Mouse (Mus musculus): Measurements from ENCODE around the gene Shmt2. TPM values are rescaled to one million over a fixed set of nuclear protein-coding genes. Genes with fewer than 3 reads are reported as not detected.

Gene Shmt2
- polyA plus RNA-seq, 1 experiment from 2014 or later = 116 TPM

GRCm38 (mm10) chr10:127548236-127548635 is 26.0 kb upstream of the Shmt2 start:
- no peak for ATAC-seq (ENCODE audit: insufficient number of reproducible peaks, low FRiP score, low TSS enrichment, low read depth)
- Histone ChIP-seq H3K27me3 (no peaks in the 10 kb centered on the region), H3K9me3 (replicated peaks) (no peaks in the 10 kb centered on the region), H3K27ac (replicated peaks) (no peak overlapping the region; the same call in 1 of the 2 replicates), H3K4me1 (no peaks in the 10 kb centered on the region), H3K9ac (no peak overlapping the region), H3K4me3 (replicated peaks) (no peak overlapping the region), H3K36me3 (peaks cover 100% of the 10 kb centered on the region), H3K4me2 (replicated peaks) (no peak overlapping the region)
- WGBS = 95% methylated on average over 15 of the region's 15 CpGs

- H3K27me3 ChIP-seq = no peaks in the 10 kb centered on the region
- 87% methylated on average over 7 of the region's 7 CpGs for WGBS
- no peak for ATAC-seq (ENCODE audit: insufficient number of reproducible peaks, low FRiP score, low TSS enrichment, low read depth)
- no peak overlapping the region for H3K4me2 ChIP-seq (replicated peaks)
- H3K27ac ChIP-seq (replicated peaks) = no peak overlapping the region
- H3K4me3 ChIP-seq (replicated peaks) = no peak overlapping the region
- H3K9me3 ChIP-seq (replicated peaks) = no peaks in the 10 kb centered on the region
- peaks cover 100% of the 10 kb centered on the region for H3K36me3 ChIP-seq
- H3K9ac ChIP-seq = no peak overlapping the region
- no peaks in the 10 kb centered on the region for H3K4me1 ChIP-seq
These were observed 24.3 kb upstream of the Shmt2 start for GRCm38 (mm10) chr10:127546505-127546904.

GRCm38 (mm10) chr10:127544375-127544774 is 22.1 kb upstream of the Shmt2 start:
- no peak for ATAC-seq (ENCODE audit: insufficient number of reproducible peaks, low FRiP score, low TSS enrichment, low read depth)
- H3K4me1 ChIP-seq = no peaks in the 10 kb centered on the region
- H3K36me3 ChIP-seq = peaks cover 99% of the 10 kb centered on the region
- H3K4me3 ChIP-seq (replicated peaks) = no peak overlapping the region
- no peak overlapping the region for H3K27ac ChIP-seq (replicated peaks)
- no peaks in the 10 kb centered on the region for H3K9me3 ChIP-seq (replicated peaks)
- H3K9ac ChIP-seq = no peak overlapping the region
- no peaks in the 10 kb centered on the region for H3K27me3 ChIP-seq
- 92% methylated on average over 20 of the region's 20 CpGs for WGBS
- no peak overlapping the region for H3K4me2 ChIP-seq (replicated peaks)

DNA sequence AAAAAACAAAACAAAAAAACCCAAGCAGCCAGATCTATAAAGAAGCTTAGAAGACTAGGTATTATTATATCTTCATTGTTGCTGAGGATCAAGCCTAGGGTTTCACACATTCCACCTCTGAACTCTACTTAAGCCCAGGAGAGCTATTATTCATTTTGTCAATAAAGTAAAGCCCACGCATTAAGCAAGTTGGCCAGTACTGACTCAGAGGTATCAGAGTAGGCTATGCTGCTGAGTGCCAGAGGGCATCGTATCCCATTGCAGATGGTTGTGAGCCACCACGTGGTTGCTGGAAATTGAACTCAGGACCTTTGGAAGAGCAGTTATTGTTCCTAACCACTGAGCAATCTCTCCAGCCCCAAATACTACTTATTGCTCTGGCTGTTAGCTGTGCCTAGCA is 21.7 kb upstream of the Shmt2 start:
- Histone ChIP-seq H3K36me3 (peaks cover 99% of the 10 kb centered on the region), H3K4me3 (replicated peaks) (no peak overlapping the region), H3K27me3 (no peaks in the 10 kb centered on the region)

GRCm38 (mm10) chr10:127542720-127543119 is 20.5 kb upstream of the Shmt2 start:
- Histone ChIP-seq H3K4me1 (no peaks in the 10 kb centered on the region), H3K4me3 (replicated peaks) (no peak overlapping the region), H3K27me3 (no peaks in the 10 kb centered on the region), H3K27ac (replicated peaks) (no peak overlapping the region), H3K36me3 (peaks cover 95% of the 10 kb centered on the region), H3K4me2 (replicated peaks) (no peak overlapping the region), H3K9me3 (replicated peaks) (no peaks in the 10 kb centered on the region), H3K9ac (no peak overlapping the region)
- no peak for ATAC-seq (ENCODE audit: insufficient number of reproducible peaks, low FRiP score, low TSS enrichment, low read depth)
- WGBS = 55% methylated on average over 6 of the region's 6 CpGs

More for the DNA sequence above, 21.7 kb upstream of the Shmt2 start:
- Histone ChIP-seq H3K27ac (replicated peaks) (no peak overlapping the region), H3K9ac (no peak overlapping the region), H3K9me3 (replicated peaks) (no peaks in the 10 kb centered on the region), H3K4me2 (replicated peaks) (no peak overlapping the region), H3K4me1 (no peaks in the 10 kb centered on the region)
- 65% methylated on average over 3 of the region's 3 CpGs for WGBS
- ATAC-seq (ENCODE audit: insufficient number of reproducible peaks, low FRiP score, low TSS enrichment, low read depth) = no peak

DNA sequence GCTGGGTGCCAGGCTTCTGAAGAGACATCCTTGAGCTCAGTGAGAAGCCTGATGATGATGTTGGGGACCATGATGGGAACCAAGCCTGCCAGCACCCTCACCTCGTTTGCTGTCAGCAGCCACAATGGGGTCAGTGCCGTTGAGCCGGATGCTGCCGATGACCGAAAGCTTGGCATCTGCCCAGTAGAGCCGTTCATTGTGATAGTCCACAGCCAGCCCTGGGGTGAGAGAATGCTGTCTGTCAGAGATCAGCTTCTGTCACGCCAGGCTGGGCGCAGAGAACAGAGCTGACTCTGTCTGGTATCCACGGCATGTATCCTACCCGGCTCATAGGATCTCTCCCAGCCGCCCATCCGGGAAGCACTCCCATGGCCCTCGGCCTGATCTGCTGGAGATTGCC is 19.8 kb upstream of the Shmt2 start:
- ATAC-seq (ENCODE audit: insufficient number of reproducible peaks, low FRiP score, low TSS enrichment, low read depth) = no peak
- H3K36me3 ChIP-seq = peaks cover 89% of the 10 kb centered on the region
- no peaks in the 10 kb centered on the region for H3K4me1 ChIP-seq
- H3K9ac ChIP-seq = no peak overlapping the region
- WGBS = 78% methylated on average over 13 of the region's 13 CpGs
- no peak overlapping the region for H3K27ac ChIP-seq (replicated peaks)
- H3K4me2 ChIP-seq (replicated peaks) = no peak overlapping the region
- H3K4me3 ChIP-seq (replicated peaks) = no peak overlapping the region
- H3K27me3 ChIP-seq = no peaks in the 10 kb centered on the region; the same call in 1 of the 2 replicates
- no peaks in the 10 kb centered on the region for H3K9me3 ChIP-seq (replicated peaks)

DNA sequence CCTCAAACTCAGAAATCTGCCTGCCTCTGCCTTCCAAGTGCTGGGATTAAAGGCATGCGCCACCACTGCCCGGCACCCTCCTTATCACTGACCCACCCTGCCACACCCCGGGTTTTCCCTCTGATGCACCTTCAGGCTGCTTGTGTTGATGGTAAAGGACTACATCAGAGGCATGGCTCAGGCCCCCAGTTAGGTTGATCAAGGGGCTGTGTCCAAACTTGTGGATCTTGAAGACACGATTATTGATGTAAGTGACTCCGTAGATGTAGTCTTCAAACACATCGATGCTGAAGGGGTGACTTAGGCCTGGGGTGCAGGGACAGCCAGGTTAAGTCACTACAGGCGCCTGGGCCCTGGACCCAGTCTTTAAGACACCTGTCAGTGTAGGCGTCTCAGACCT is 19.3 kb upstream of the Shmt2 start:
- Histone ChIP-seq H3K4me1 (no peaks in the 10 kb centered on the region), H3K4me2 (replicated peaks) (no peak overlapping the region), H3K9ac (no peak overlapping the region), H3K4me3 (replicated peaks) (no peak overlapping the region), H3K36me3 (peaks cover 83% of the 10 kb centered on the region), H3K9me3 (replicated peaks) (no peaks in the 10 kb centered on the region), H3K27ac (replicated peaks) (no peak overlapping the region), H3K27me3 (peaks cover 6% of the 10 kb centered on the region)
- no peak for ATAC-seq (ENCODE audit: insufficient number of reproducible peaks, low FRiP score, low TSS enrichment, low read depth)
- 94% methylated on average over 8 of the region's 8 CpGs for WGBS

GRCm38 (mm10) chr10:127537854-127538583 is 15.8 kb upstream of the Shmt2 start:
- Histone ChIP-seq H3K27ac (replicated peaks) (no peak overlapping the region), H3K4me3 (replicated peaks) (no peak overlapping the region), H3K4me2 (replicated peaks) (no peak overlapping the region), H3K27me3 (peaks cover 40% of the 10 kb centered on the region), H3K9ac (no peak overlapping the region), H3K4me1 (peaks cover 21% of the 10 kb centered on the region), H3K36me3 (peaks cover 48% of the 10 kb centered on the region), H3K9me3 (replicated peaks) (no peaks in the 10 kb centered on the region)
- 23% methylated on average over 7 of the region's 7 CpGs for WGBS
- ATAC-seq (ENCODE audit: insufficient number of reproducible peaks, low FRiP score, low TSS enrichment, low read depth) = 0 out of 2 replicates have a peak, but pooled peaks have one; percentile 13

DNA sequence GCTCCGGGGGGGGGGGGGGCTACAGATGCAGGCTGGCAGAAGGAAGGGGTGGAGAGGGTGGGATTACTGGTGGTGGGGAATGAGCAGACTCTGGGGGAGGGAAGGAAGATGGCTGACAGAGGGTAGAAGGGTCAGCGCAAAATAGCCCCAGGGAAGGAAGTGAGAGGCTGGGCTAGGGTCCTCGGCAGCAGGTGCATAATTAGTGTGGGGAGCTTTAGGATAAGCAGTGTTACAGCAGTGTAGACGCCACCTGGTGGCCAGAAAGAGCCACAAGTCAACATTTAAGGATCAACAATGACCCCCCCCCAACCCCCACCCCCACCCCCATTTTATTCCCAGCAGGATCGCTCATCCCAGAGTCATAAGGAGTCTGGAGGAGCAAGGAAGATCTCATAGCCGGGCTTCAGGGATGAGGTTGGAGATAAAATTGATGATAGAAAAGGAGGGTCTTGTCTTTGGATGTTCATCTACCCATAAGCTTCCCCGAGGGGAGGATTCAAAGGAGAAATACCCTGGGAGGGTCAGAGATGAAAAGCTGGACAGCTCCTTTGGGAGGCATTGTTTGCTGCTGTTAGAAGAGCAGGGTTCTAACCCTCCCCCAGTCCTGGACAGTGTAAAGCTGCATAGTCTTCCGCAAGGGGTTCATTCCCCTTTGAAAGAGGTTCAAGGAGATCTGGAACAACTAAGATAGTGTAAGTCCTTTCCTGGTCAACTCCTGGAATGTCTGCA is 14.5 kb upstream of the Shmt2 start:
- H3K4me3 ChIP-seq (replicated peaks) = no peak overlapping the region
- no peak overlapping the region for H3K27ac ChIP-seq (replicated peaks)
- peaks cover 35% of the 10 kb centered on the region for H3K36me3 ChIP-seq
- no peak overlapping the region for H3K9ac ChIP-seq
- ATAC-seq (ENCODE audit: insufficient number of reproducible peaks, low FRiP score, low TSS enrichment, low read depth) = no peak
- H3K4me2 ChIP-seq (replicated peaks) = no peak overlapping the region
- no peaks in the 10 kb centered on the region for H3K9me3 ChIP-seq (replicated peaks)
- peaks cover 30% of the 10 kb centered on the region for H3K4me1 ChIP-seq
- WGBS = 7% methylated on average over 8 of the region's 8 CpGs
- H3K27me3 ChIP-seq = peaks cover 52% of the 10 kb centered on the region

DNA sequence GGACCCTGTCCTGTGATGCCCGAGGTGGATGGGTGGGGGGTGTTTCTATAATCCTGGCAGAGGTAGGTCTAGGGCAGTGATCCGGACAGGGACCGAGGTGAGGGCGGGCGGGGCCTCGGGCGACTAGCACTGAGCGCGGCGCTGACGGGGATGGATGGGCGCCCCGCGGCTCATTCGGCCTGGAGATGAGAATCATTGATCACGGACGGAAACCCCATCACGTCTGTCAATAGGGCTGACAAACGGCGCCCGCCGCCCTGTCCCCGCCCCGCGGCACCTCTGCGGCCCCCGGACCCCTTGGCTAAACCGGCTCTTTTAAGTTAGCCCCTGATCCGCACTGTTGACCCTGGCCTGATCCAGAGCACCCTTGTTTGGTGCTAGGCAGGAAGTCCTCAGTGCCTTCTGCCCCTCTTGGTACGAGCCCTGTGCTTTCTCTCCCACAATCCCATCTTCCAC is 12.7 kb upstream of the Shmt2 start:
- no peak for ATAC-seq (ENCODE audit: insufficient number of reproducible peaks, low FRiP score, low TSS enrichment, low read depth)
- Histone ChIP-seq H3K4me2 (replicated peaks) (peak overlapping the region; percentile 97), H3K9me3 (replicated peaks) (no peaks in the 10 kb centered on the region), H3K4me1 (peaks cover 41% of the 10 kb centered on the region), H3K27me3 (peaks cover 70% of the 10 kb centered on the region), H3K9ac (no peak overlapping the region), H3K27ac (replicated peaks) (no peak overlapping the region), H3K4me3 (replicated peaks) (peak overlapping the region; percentile 50), H3K36me3 (peaks cover 19% of the 10 kb centered on the region)
- under 1% methylated on average over 30 of the region's 30 CpGs for WGBS

- peak within 1 kb of the TSS; percentile 97 for H3K4me2 ChIP-seq (replicated peaks)
- under 1% methylated on average over 75 of the region's 78 CpGs for WGBS
- H3K9ac ChIP-seq = peak within 1 kb of the TSS; percentile 40
These were observed 12.0 kb upstream of the Shmt2 start, which contains the start of gene Nxph4 for GRCm38 (mm10) chr10:127534036-127534928. TSS of gene Nxph4 (minus strand) at chr10:127534559.

More at GRCm38 (mm10) chr10:127534036-127534928, 12.0 kb upstream of the Shmt2 start, which contains the start of gene Nxph4:
- H3K27me3 ChIP-seq = peaks cover 77% of the 10 kb centered on the region
- ATAC-seq (ENCODE audit: insufficient number of reproducible peaks, low FRiP score, low TSS enrichment, low read depth) = no peak
- H3K4me1 ChIP-seq = peaks cover 44% of the 10 kb centered on the region
- peak within 1 kb of the TSS; percentile 50 for H3K4me3 ChIP-seq (replicated peaks)
- H3K27ac ChIP-seq (replicated peaks) = no peak within 1 kb of the TSS
- no peaks in the 10 kb centered on the region for H3K9me3 ChIP-seq (replicated peaks)
- H3K36me3 ChIP-seq = peaks cover 12% of the 10 kb centered on the region
